Mouse (Mus musculus): Measurements from ENCODE around the gene Myo9a.
A peak's percentile ranks its signal among the peaks of the same experiment; 100 is the strongest.
"Not testable (repeated sequence)": the region's sequence is repeated elsewhere in the genome, so short reads cannot be mapped to it uniquely, and the experiment has no call there.

Myo9a gene

DNA sequence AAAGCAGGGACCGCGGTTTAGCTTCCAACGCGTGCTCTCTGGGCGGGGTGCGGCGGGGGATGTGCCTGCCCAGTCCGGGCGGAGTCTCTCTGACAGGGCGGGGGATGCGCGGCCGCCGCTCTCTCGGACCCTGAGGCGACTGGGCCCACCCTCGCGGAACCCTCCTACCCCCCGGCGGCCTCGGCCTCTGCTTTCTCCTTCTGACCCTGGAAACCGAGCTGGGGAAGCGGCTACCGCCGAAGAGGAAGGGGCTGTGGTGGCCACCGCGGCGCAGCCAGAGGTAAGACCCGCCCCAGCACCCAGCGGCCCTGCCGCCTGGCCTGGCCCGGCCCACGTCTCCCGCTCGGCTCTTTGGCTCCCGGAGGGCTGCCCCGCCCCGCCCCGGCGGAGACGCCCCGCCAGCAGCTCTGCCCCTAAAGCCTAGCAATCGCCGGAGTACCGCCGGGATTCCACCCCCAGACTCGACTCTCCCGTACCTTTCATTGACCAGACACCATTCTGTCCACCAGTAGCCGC lies 428 bp downstream of the Myo9a start:
- DNase-seq (ENCODE audit: low spot score), result peak; percentile 95

GRCm38 (mm10) chr9:59751966-59752365 lies 1.3 kb downstream of the Myo9a start:
- no peak for DNase-seq (ENCODE audit: low spot score)

DNA sequence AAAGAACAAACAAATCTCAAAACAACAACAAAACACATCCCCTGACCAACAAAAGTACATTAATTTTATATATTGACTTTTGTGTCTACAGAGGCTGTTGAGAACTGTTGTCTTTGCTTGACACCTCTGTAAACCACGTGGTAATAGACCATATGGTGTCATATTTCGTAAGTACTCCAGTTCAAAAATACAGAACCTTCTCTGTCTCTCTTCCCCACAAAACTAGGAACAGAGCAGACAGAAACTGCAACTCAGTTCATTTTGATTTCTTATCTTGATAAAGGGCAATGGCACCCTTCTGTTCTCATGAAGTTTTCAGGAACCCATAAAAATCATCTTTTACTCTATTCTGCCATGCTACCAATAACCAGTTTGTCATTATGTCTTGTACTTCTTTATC lies 4.5 kb downstream of the Myo9a start:
- no peak for DNase-seq (ENCODE audit: low spot score)

- not testable (repeated sequence) for DNase-seq (ENCODE audit: low spot score)
These were observed 6.3 kb downstream of the Myo9a start for GRCm38 (mm10) chr9:59757016-59757415.

GRCm38 (mm10) chr9:59760515-59760914 lies 9.8 kb downstream of the Myo9a start:
- DNase-seq (ENCODE audit: low spot score), result no peak

DNA sequence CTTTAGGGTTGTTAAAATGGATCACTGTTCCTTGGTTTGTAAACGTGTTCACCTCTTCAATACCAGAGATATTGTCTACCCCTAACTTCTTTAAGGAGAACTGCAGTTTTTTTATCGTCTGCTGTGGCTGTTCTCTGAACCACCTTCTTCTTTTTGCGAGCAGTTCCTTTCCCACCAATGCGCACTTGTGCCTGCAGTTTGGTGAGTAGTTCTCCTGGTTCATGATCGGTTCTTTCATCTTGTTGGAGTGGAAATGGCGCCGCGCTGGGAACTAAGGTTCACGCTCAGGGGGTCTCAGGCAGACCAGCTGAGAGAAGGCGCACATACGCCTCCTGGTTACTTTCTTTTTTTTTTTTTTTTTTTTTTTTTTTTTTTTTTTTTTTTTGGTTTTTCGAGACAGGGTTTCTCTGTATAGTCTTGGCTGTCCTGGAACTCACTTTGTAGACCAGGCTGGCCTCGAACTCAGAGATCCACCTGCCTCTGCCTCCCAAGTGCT lies 16.3 kb downstream of the Myo9a start:
- not testable (repeated sequence) for DNase-seq (ENCODE audit: low spot score)

GRCm38 (mm10) chr9:59806046-59806774 lies 55.5 kb downstream of the Myo9a start:
- DNase-seq (ENCODE audit: low spot score), result not testable (repeated sequence)

DNA sequence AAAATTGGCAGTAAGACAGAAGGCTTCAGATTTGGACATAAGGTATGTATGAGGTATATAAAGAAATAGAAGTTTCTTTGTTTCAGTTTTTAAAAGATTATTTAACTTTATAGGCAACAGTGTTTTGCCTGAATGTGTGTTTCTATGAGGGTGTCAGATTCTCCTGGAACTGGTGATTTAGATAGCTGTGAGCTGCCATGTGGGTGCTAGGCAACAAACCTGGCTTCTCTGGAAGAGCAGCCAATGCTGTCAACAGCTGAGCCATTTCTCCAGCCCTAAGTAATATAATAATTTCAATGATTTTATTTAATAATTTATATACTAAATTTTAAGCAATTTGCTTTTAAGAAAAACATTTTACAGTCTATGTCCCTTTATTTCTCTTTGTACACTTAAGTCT lies 133.9 kb downstream of the Myo9a start:
- DNase-seq (ENCODE audit: low spot score), result no peak

DNA sequence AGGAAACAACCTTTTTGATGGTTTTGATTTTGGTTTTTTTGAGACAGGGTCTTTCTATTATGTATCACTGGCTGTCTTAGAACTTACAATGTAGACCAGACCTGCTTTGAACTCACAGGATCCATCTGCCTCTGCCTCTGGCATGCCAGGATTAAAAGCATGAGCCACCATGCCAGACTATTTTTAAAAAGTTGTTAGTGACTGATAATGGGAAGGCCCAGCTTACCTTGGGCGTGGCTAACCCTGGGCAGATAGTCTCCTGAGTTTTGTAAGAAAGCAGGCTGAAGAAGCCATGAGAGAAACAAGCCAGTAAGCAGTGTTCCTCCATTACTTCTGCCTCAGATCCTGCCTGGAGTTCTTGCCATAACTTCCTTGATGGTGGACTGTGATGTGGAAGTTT lies 152.7 kb downstream of the Myo9a start:
- DNase-seq (ENCODE audit: low spot score), result no peak

DNA sequence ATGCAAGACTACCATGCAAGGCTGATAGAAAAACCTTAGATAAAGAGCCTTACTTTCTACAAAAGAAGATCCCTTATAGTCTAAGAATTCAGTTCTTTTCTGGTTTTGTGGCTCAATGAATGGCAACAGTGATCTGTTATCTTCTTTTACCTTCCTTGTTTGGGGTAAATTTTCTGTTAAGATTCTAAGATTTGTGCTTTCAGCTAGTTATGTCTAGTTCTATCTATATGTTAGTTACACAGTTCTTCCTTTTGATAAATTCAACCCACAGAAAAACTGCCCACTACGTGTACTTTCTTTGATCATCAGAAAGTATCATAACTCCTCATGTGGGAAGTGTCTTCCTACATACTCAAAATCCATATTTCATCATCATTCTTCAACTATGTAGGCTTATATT lies 164.1 kb downstream of the Myo9a start:
- no peak for DNase-seq (ENCODE audit: low spot score)

DNA sequence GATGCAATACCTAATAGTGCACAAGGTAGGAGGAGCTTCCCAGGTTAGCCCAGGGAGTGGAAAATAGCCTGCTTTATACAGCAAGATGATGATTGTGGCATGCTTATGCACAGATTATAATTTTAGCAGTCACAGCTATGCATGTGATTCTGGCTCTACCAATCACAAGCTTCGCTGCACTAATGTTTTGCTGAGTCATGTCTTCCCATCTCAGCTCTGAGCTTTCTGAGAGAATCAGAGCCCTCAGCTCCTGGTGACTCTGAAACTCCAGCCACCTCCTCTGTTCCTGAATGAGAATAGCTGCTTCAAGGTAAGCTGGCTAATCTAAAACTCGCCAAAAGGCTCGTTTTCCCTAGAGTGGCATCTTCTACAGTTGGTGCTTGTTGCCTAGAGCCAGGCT lies 179.6 kb downstream of the Myo9a start:
- no peak for DNase-seq (ENCODE audit: low spot score)

GRCm38 (mm10) chr9:59935866-59936265 lies 185.2 kb downstream of the Myo9a start:
- not testable (repeated sequence) for DNase-seq (ENCODE audit: low spot score)

DNA sequence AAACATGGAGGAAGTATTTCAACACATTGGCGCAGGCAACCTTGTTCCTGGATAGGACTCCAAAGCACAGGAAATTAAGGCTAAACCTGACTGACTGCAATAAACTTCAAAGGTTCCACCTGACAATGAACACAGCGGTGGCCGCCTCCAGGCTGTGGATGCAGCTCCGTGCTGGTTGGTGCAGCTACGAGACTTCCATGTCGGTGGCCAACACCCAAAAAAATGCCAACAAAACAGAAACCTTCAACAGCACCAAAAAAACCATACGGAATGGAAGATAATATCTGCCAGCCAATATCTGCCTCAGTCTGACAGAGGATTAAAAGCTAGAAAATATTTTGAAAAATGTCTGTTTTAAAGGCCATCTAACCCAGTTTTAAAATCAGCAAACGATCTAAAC lies 187.8 kb downstream of the Myo9a start:
- DNase-seq (ENCODE audit: low spot score), result no peak

DNA sequence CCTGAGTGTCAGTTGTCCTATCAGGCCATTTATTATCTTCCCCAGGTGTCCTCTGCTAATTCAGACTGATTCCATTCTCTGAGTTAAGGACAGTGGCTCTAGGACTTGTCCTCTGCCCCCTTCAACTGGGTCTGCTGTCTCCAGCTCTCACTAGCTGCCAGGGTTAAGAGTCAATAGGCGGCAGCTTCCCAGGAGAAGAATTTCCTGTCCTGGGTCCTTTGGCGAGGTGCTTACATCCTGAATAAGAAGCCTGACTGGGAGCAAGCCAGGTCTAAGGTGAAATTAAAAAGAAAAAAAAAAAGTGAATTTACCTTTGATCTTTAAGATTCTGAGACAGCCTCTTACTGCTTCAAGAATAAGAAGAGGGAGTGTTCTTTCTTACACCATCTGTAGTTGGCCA lies 189.0 kb downstream of the Myo9a start:
- DNase-seq (ENCODE audit: low spot score), result no peak

DNA sequence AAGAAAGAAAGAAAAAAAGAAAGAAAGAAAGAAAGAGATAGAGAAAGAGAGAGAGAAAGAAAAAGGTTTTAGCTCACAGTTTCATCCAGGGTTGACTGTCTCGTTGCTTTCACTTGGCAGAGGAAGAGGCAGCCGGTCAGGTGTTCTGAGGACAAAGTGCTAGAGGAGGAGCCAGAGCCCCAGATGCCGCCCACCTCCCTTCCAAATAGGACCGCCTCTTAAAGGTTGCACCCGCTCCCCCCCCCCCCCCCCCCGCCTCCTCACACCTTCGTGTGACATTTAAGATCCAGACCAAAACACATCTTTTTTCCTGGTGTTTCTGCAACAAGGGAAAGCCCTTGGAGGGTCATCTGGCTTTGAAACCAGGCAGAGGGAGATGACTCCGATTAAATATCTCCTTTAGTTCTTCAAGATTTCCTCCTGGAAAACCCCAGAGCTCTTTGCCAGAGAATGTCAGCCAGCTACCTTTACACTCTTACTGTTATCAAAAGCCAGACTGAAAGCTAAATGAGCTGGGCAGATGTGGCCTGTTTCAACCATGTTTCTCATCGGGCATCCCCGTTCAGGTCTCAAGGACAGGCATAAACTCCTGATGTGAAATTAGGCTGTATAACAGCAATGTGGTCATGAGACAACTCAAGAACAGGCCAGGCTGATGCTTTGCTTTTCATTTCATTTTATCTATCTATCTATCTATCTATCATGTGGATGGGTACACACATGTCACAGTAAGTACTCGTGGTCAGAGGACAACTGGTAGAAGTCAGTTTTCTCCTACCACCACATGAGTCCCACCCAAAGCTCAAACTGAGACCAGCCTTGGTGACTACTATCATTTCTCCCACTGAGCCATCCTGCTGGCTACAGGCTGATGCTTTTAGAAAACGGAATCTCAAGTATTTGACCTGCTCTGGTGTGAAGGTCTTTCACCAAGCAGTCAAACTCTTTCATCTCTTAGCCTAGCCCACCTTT lies 190.5 kb downstream of the Myo9a start:
- DNase-seq (ENCODE audit: low spot score), result peak; percentile 59

DNA sequence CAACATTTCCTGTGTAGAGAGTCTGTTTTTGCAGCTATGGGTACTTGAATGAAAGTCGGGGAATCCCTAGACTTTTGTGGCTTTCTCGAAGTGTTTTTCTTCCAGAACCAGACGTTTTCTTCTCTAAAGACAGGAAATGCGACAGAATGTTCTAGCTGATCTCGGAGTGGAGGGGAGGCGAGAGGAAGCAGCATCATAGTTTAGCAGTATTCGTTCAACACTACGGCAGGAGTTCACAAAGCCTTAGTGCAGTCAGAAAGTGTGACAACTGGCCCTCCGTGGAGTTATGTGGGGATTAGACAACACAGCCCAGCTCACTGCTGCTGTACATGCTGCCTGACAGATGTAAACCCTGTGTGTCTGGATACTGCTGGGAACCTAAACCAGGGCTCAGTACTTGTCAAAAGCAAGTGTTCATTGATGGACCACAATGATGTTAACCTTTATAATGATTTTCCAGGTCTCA lies 191.2 kb downstream of the Myo9a start:
- DNase-seq (ENCODE audit: low spot score), result no peak

DNA sequence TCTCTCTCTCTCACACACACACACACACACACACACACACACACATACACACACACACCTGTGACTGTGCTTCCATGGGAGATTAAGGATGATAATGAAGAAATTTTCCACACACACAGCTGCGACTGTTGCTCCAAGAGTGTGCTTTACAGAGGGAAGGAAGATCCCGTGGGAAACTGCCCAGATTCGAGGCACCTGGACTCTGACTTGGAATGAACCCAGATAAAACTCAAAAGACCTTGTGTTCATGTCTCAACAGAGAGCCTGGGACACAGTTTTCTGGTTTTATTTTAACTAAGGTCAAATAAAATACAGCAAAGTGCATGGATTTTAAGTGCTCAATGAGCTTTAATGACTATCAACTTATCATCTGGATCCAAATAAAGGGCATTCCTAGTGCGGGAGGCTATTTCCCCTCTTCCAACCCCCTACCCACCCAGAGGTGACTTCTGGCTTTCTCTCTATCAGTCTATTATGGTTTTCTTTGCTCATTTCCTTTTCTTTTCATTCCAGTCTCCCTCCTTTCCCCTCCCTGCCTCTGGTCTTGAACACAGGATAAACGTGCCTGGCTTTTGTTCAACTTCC lies 191.9 kb downstream of the Myo9a start:
- DNase-seq (ENCODE audit: low spot score), result peak; percentile 18

DNA sequence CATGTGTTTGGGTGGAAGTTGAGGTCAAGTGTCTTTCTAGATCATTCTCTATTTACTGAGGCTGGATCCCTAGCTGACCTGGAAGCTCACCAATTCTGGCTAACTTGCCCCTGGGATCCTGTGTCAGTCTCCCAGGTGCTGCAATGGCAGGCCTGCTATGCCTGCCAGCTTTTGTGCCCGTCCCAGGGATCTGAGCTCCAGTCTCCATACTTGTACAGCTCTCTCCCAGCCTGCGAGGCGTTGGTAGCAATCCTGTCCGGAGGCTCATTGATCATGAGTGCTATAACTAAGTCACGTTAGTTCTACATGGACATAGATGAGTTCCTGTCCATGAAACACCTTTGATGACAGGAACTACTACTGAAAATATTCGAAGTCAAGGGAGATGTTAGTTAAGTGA lies 193.1 kb downstream of the Myo9a start:
- DNase-seq (ENCODE audit: low spot score), result no peak

- no peak for DNase-seq (ENCODE audit: low spot score)
These were observed 194.5 kb downstream of the Myo9a start for GRCm38 (mm10) chr9:59945241-59945640.

DNA sequence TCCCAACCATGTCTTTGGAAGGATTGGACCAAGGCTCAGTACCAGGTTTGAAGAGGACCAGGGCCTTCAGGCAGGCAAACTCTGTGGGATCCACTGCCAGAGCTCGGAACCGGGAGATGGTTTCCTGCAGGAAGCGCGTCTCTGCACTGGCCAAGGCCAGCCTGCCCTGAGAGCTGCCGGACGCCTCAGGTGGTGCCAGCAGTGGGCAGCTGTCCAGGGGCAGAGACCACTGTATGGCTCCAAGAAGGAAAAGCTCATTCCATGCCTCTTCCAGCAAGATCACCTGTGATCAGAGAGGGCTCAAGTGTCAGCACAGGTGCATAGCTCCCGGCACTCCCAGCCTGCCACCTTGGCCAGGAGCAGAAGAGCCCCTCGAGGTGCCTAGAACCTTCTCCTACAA lies 196.6 kb downstream of the Myo9a start:
- no peak for DNase-seq (ENCODE audit: low spot score)

DNA sequence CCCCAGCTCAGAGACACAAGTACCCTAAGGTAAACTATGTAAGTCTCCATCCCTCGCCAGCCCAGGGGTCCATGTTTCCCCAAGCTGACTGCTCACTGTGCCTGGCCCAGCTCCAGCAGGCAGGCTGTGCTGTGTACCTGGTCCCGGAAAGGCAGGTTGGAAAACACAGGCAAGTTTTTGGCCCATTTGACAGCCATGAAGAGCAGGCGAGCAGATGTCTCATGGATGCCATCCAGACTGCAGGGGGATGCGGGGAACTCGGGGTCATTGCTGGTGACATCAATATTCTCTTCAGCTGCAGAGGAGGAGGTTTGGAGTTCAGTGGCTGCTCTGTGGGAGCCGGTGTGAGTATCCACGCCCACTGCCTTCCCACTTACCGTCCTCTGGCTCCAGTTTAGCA lies 197.5 kb downstream of the Myo9a start:
- DNase-seq (ENCODE audit: low spot score), result no peak

- DNase-seq (ENCODE audit: low spot score), result no peak
These were observed 198.1 kb downstream of the Myo9a start for GRCm38 (mm10) chr9:59948691-59949250.

All from yolk sac, embryonic 10.5 days (tissue).